Mouse (Mus musculus) megakaryocyte-erythroid progenitor cell, adult 5 weeks (primary cell): ENCODE measurements around the gene Sncb. TPM values are rescaled to one million over a fixed set of nuclear protein-coding genes. Genes with fewer than 3 reads are reported as not detected.

ENCODE experiments used
- polyA plus RNA-seq: library from polyadenylated mRNA; stranded (reverse); fragments of >175 nt; gene quantifications from 2 replicates; pipeline ENCODE4 v1.2.3, GENCODE M21; 2012

Gene Sncb
- not detected in 2 replicates for polyA plus RNA-seq

GRCm38 (mm10) chr13:54766192-54766768 is at the start of gene Sncb:
Gene Sncb (minus strand): TSS chr13:54766595.

DNA sequence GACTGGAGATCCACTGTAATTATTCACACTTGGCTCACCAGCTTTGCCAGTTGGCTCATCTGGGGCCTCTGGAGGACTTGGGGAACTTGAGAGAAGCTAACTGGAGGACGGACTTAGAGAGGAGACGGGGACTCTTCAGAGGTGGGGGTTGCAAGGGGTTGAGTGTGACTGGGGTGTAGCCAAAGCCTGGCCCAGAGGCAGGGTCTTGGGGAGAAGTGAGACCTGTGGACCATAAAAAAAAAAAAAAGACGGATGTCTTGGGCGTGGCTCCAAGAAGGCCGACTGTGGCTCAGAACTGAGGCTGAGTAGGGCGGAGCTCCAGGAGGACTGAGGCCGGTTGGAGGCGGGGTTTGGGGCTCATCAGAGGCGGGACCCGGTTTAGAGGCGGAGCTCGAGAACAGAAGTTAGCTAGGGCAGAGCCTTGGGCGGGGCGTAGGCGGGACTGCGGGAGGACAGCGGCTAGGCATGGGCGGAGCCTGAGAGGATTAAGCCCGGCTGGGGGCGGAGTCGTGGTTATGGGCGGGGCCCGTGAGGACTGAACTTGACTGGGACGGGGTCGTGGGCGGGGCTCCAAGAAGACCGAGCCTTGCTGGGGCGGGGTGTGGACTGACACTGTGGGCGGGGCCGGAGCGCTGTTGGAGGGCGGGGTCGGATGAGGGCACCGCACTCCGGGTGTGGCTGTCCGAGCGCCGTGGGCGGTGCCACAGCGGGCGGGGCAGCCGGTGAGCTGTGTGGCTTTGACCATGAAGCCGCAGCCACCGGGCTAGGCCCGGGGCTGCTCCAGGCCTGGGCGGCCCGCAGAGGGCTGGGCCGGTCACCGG is 22.6 kb upstream of the Sncb start, which contains the start of gene Tspan17:
TSS of gene Tspan17 (plus strand) at position 638 of the 821 bp plus-strand sequence.

GRCm38 (mm10) chr13:54783698-54784097 is 17.3 kb upstream of the Sncb start, which contains the start of gene Eif4e1b:
Gene Eif4e1b (plus strand): TSS chr13:54783998.

DNA sequence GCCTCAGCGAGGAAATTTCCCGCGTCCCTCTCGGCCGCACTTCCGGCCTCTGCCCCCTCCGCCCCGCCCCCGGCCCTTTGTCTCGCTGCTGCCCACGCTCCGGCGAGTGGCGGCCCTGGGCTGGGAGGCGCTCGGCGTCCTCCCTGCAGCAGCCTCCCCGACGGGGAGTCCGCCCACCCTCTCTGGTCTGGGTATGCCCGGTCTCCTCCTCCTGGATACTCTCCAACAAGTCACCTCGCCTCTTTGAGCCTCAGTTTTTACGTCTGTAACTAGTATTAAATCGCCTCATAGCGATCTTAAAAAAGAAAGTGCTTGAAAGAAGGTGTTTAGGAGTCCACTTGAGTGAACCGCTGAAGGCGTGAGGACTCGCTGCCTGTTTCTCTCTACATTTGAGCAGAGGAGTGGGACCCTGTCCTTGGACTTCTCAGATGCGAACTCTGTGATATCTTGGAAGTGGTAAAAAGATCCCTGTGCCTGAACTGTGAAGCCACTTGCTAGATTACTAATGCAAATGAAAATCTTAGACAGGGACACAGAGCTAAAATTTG is 16.5 kb downstream of the Sncb start, which contains the start of gene Gprin1:
TSS of gene Gprin1 (minus strand) at position 11 of the 548 bp plus-strand sequence.

Other genes starting within 250 kb of the Sncb start
- gene 4833439L19Rik, start 201.2 kb downstream of the Sncb start, polyA plus RNA-seq: 31.2 and 34.3 TPM in 2 replicates
- 11.3 and 12.8 TPM in 2 replicates for gene Arl10, start 191.6 kb downstream of the Sncb start, polyA plus RNA-seq
- 50.1 and 65.2 TPM in 2 replicates for gene Nop16, start 176.5 kb downstream of the Sncb start, polyA plus RNA-seq
- 57.0 and 57.7 TPM in 2 replicates for gene Higd2a, start 176.4 kb downstream of the Sncb start, polyA plus RNA-seq
- 43.2 and 64.2 TPM in 2 replicates for gene Cltb, start 155.3 kb downstream of the Sncb start, polyA plus RNA-seq
- 10.4 and 13.4 TPM in 2 replicates for gene Faf2, start 144.8 kb downstream of the Sncb start, polyA plus RNA-seq
- gene Rnf44, start 72.7 kb downstream of the Sncb start, polyA plus RNA-seq: 415 and 551 TPM in 2 replicates
- 0.02 TPM in 1 of 2 replicates, not detected in the other for gene Cdhr2, start 65.1 kb downstream of the Sncb start, polyA plus RNA-seq
- gene Gprin1, start 16.7 kb downstream of the Sncb start, polyA plus RNA-seq: not detected in 2 replicates
- not detected in 2 replicates for gene Eif4e1b, start 17.4 kb upstream of the Sncb start, polyA plus RNA-seq
- gene Tspan17, start 22.8 kb upstream of the Sncb start, polyA plus RNA-seq: 2.0 and 2.8 TPM in 2 replicates
- gene Unc5a, start 182.8 kb upstream of the Sncb start, polyA plus RNA-seq: 4.0 and 7.8 TPM in 2 replicates